ENCODE assay signal across 17 mouse cellular contexts in genomic region chr6:113672989-113673388, GRCm38 (mm10). TPM values are rescaled to one million over a fixed set of nuclear protein-coding genes. Genes with fewer than 3 reads are reported as not detected.
"Had no signal": no experiment of that assay in that cellular context is flagged by ENCODE, and none has a peak within 500 bp of the region (broad histone marks: within the 10 kb centered on the region; RNA-seq: fewer than 3 reads in every experiment).

No protein-coding gene starts in this region.

- H3K4me3 ChIP-seq: megakaryocyte, embryonic 14.5 days; midbrain, embryonic 13.5 days; myocyte; neural tube, embryonic 12.5 days had no signal

- H3K9me3 ChIP-seq: midbrain, embryonic 13.5 days; neural tube, embryonic 12.5 days had no signal

- ATAC-seq: midbrain, embryonic 13.5 days; midbrain, embryonic 16.5 days had no signal

- H3K9ac ChIP-seq: liver, embryonic 14.5 days; lung, embryonic 14.5 days; midbrain, embryonic 13.5 days; neural tube, embryonic 12.5 days had no signal

- H3K4me2 ChIP-seq: lung, embryonic 14.5 days; midbrain, embryonic 13.5 days; neural tube, embryonic 12.5 days had no signal

- H3K36me3 ChIP-seq: midbrain, embryonic 13.5 days; neural tube, embryonic 12.5 days had no signal

- DNase-seq: lung, adult 18-20 months; lung, embryonic 14.5 days; lung, postnatal 10 days; lung, postnatal 4 days; right cerebral cortex, postnatal 14 days; spleen, adult 18-20 months; thymus, adult 18-20 months; thymus, postnatal 14 days; thymus, postnatal 36 days had no signal

- H3K27me3 ChIP-seq: midbrain, embryonic 13.5 days; neural tube, embryonic 12.5 days had no signal

- H3K27ac ChIP-seq: liver, embryonic 14.5 days; midbrain, embryonic 13.5 days; neural tube, embryonic 12.5 days had no signal

RNA-seq across cellular contexts. Expression of gene Ghrl, which starts 46.7 kb away (rescaled TPM):
- total RNA-seq: neutrophil, adult 5-6 weeks had no signal
- polyA plus RNA-seq: lung, embryonic 14.5 days; lung, embryonic 16.5 days; neural tube, embryonic 12.5 days had no signal
